9 mouse cellular contexts compared by ENCODE assay signal in the genomic region with DNA sequence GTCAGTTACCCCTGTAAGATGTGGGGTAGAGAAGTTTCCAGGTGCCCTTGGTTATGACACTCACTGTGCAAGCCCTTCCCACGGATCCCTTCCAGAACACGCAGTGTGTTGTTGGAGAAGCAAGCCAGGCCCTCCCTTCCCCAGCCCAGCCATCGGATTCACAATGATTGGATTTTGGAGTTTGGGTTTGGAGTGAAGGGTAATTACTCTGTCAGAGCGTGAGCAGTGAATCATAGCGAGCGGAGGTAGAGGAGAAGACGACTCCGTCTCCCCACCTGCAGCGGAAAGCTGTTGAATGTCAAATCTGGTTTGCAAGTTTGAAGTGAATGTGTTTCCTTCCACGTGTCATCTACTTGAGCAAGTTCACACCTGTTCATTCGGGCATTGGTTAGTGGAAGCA.
"Had no signal": no experiment of that assay in that cellular context is flagged by ENCODE, and none has a peak within 500 bp of the region (broad histone marks: within the 10 kb centered on the region; RNA-seq: fewer than 3 reads in every experiment).

No protein-coding gene starts in this region.

- H3K9me3 ChIP-seq: limb, embryonic 13.5 days; midbrain, embryonic 13.5 days; neural tube, embryonic 15.5 days had no signal

- ATAC-seq: midbrain, embryonic 13.5 days had no signal

- H3K9ac ChIP-seq: limb, embryonic 13.5 days; liver, embryonic 14.5 days; midbrain, embryonic 13.5 days; neural tube, embryonic 15.5 days had no signal

- DNase-seq: left cerebral cortex, postnatal 4 days; spleen, adult 18-20 months; thymus, adult 18-20 months; thymus, postnatal 14 days had no signal

- H3K4me3 ChIP-seq: limb, embryonic 13.5 days; midbrain, embryonic 13.5 days; myocyte; neural tube, embryonic 15.5 days had no signal

- H3K4me2 ChIP-seq: limb, embryonic 13.5 days; midbrain, embryonic 13.5 days; neural tube, embryonic 15.5 days had no signal

- H3K27me3 ChIP-seq: limb, embryonic 13.5 days; midbrain, embryonic 13.5 days; neural tube, embryonic 15.5 days had no signal

- H3K27ac ChIP-seq: limb, embryonic 13.5 days; liver, embryonic 14.5 days; midbrain, embryonic 13.5 days; neural tube, embryonic 15.5 days had no signal

- H3K36me3 ChIP-seq: limb, embryonic 13.5 days; midbrain, embryonic 13.5 days; neural tube, embryonic 15.5 days had no signal
